Mouse (Mus musculus) ES-E14 (cell line): ENCODE data around the gene Sh3yl1. TPM values are rescaled to one million over a fixed set of nuclear protein-coding genes. Genes with fewer than 3 reads are reported as not detected.

ENCODE experiments used
- DNase-seq: peaks from one replicate; pipeline ENCODE4 v3.0.0-alpha.2; 2013; ENCODE audit warnings: low read depth, low spot score
- H3K27ac ChIP-seq: 2 replicates; pipeline ENCODE4 v1.5.1; 2012; ENCODE audit warnings: low read depth, mild to moderate bottlenecking, low read length, moderate library complexity, mixed read lengths; ENCODE audit not compliant: poor library complexity, insufficient read depth, severe bottlenecking
- H3K36me3 ChIP-seq: 2 replicates; pipeline ENCODE4 v1.6.1; 2012; ENCODE audit warnings: mild to moderate bottlenecking, low read length, moderate library complexity, mixed read lengths; ENCODE audit not compliant: control insufficient read depth, poor library complexity, insufficient read depth, severe bottlenecking
- H3K4me1 ChIP-seq, 2 experiments: fragments of 150-350 bp in 1 of 2; sonication (generic) in 1 of 2; 2 replicates each; pipeline ENCODE4 v1.6.1; 2012; ENCODE audit warnings: low read length in 2 of 2, mild to moderate bottlenecking in 1 of 2, mixed read lengths in 1 of 2; ENCODE audit not compliant: control insufficient read depth in 2 of 2, insufficient read depth in 2 of 2, poor library complexity in 1 of 2
- H3K4me3 ChIP-seq, 2 experiments: fragments of 150-350 bp in 1 of 2; sonication (generic) in 1 of 2; 2 replicates each; pipeline ENCODE4 v1.5.1; 2012; ENCODE audit warnings: low read length in 2 of 2, low read depth in 1 of 2, mild to moderate bottlenecking in 1 of 2, mixed read lengths in 1 of 2; ENCODE audit not compliant: insufficient read depth in 1 of 2, poor library complexity in 1 of 2, severe bottlenecking in 1 of 2
- H3K9ac ChIP-seq: 2 replicates; pipeline ENCODE4 v1.6.1; 2012; ENCODE audit warnings: low read depth, mild to moderate bottlenecking, low read length, mixed read lengths; ENCODE audit not compliant: poor library complexity, insufficient read depth, severe bottlenecking
- H3K9me3 ChIP-seq: fragments of 150-350 bp; sonication (generic); 2 replicates; pipeline ENCODE4 v1.6.1; 2012; ENCODE audit warnings: low read depth, mild to moderate bottlenecking, low read length; ENCODE audit not compliant: control insufficient read depth, insufficient read depth
- CHD2 ChIP-seq: IDR thresholded peaks from 2 replicates; pipeline ENCODE4 v1.6.1; 2014; ENCODE audit warnings: mild to moderate bottlenecking, low read depth, low read length, inconsistent platforms
- HCFC1 ChIP-seq: IDR thresholded peaks from 2 replicates; pipeline ENCODE4 v1.6.1; 2012; ENCODE audit warnings: low read length, inconsistent platforms, borderline replicate concordance; ENCODE audit not compliant: insufficient read depth
- MAFK ChIP-seq: IDR thresholded peaks from 2 replicates; pipeline ENCODE4 v1.6.1; 2014; ENCODE audit warnings: mild to moderate bottlenecking, low read depth, low read length, inconsistent platforms; ENCODE audit not compliant: insufficient read depth
- ZC3H11A ChIP-seq: IDR thresholded peaks from 2 replicates; pipeline ENCODE4 v1.6.1; 2012; ENCODE audit warnings: low read depth, mild to moderate bottlenecking, inconsistent platforms, low read length, borderline replicate concordance
- ZNF384 ChIP-seq: IDR thresholded peaks from 2 replicates; pipeline ENCODE4 v1.6.1; 2012; ENCODE audit warnings: low read depth, low read length, inconsistent platforms
- in situ Hi-C, 2 experiments: fragments of 600-800 bp; cut with MboI; formaldehyde crosslinking; loops; one replicate each; pipeline ENCODE4 v1.15.1; 2025; ENCODE audit warnings: low sequenced_read_pairs in 2 of 2, inconsistent platforms in 1 of 2; ENCODE audit not compliant: unreplicated experiment in 2 of 2
- total RNA-seq: library from RNA; depleted of rRNA; stranded (reverse); fragments of 300-350 nt; gene quantifications from 2 replicates; pipeline ENCODE4 v1.2.3, GENCODE M21; 2012; rRNA removed

The Sh3yl1 gene
- total RNA-seq, 1 experiment: 4.2 TPM

DNA sequence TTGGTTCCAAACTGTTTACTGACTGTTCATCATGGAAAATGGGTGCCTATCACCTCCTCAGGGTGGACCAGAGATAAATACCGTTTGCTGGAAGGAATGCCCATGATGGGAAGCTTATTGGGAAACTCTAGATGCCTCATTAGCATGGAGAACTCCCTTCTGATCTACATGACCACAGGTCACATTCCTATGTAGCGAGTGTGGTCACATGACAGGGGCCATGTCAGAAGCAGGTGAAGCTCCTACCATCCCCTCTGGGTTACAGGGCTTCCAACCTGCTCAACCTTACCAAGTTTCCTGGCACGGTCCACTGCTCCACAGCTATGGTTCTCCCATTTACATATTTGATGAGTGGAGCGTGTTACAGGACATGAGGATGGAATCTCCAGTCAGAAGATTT lies 92.3 kb downstream of the Sh3yl1 start:
- in situ Hi-C loops: loop anchor here (5.0 to 10.0 kb wide), 2 partner anchors 406 to 409 kb away; no protein-coding TSS in a partner anchor
- Histone ChIP-seq H3K4me3 (no peak overlapping the region), H3K9ac (no peak overlapping the region), H3K9me3 (no peaks in the 10 kb centered on the region), H3K27ac (no peak overlapping the region), H3K36me3 (no peaks in the 10 kb centered on the region), H3K4me1 (no peaks in the 10 kb centered on the region)
- DNase-seq: no peak
- TF ChIP-seq ZC3H11A: no peak
- TF ChIP-seq ZNF384: no peak
- TF ChIP-seq CHD2: no peak
- no peak for TF ChIP-seq HCFC1
- TF ChIP-seq MAFK: no peak

DNA sequence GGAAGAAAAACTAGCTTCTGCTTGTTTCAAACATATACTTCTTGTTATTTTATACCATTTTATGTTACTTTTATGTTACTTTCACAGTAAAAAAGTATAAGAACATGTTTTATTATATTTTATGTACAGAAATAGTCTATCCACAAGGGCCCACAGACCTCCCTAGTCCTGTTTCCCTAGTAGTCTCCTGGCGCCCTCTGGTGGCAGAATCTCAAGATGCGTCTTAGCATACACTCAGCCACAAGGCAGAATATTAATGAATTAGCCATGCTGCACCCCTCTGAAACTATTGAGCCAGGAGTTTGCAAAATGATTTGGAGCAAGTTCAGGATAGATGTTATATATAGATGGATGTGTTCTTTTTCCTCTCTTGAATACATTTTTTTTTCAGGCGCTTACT lies 93.5 kb downstream of the Sh3yl1 start:
- 0 out of 2 replicates have a peak, but pooled peaks have one; percentile 39 for TF ChIP-seq ZC3H11A
- TF ChIP-seq MAFK: no peak
- no peak for TF ChIP-seq HCFC1
- no peak for TF ChIP-seq ZNF384
- Histone ChIP-seq H3K4me1 (no peaks in the 10 kb centered on the region), H3K9ac (no peak overlapping the region), H3K27ac (no peak overlapping the region), H3K9me3 (no peaks in the 10 kb centered on the region), H3K36me3 (no peaks in the 10 kb centered on the region), H3K4me3 (no peak overlapping the region)
- peak; percentile 69 for DNase-seq
- in situ Hi-C loops: loop anchor here in 1 of 2 experiments (10.0 kb wide), 1 partner anchor 410 kb away; no protein-coding TSS in a partner anchor

DNA sequence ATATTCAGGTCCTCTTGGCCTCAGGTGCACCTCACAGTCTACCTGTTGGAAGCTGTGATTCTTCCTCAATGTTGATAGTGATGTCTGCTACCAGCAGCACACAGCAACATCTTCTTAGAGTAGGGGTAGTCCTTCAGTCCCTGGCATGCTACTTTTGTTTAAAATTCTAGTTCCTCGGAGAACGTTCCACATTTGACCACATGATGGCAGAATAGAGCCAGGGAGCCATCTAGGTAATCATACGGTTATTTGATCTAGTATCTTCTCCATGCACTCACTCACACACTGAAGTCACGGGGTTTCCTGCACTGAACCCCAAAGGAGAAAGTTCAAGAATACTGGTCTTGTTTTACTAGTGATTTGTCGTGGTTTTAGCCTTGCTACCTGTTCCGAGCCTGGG lies 96.7 kb downstream of the Sh3yl1 start:
- Histone ChIP-seq H3K4me3 (no peak overlapping the region), H3K27ac (no peak overlapping the region), H3K9ac (no peak overlapping the region), H3K4me1 (no peaks in the 10 kb centered on the region), H3K36me3 (no peaks in the 10 kb centered on the region), H3K9me3 (no peaks in the 10 kb centered on the region)
- in situ Hi-C loops: loop anchor here in 1 of 2 experiments (10.0 kb wide), 1 partner anchor 413 kb away; no protein-coding TSS in a partner anchor
- peak; percentile 48 for DNase-seq
- TF ChIP-seq ZC3H11A: peak; percentile 53; the same call in 1 of the 2 replicates
- no peak for TF ChIP-seq ZNF384

Other genes starting within 250 kb of the Sh3yl1 start
- not detected in 2 replicates for gene Alkal2, start 27.3 kb upstream of the Sh3yl1 start, total RNA-seq
- gene Acp1, start 79 bp upstream of the Sh3yl1 start, total RNA-seq: 53.8 and 73.7 TPM in 2 replicates
- 0.32 and 0.40 TPM in 2 replicates for gene Fam110c, start 162.2 kb downstream of the Sh3yl1 start, total RNA-seq